Mouse (Mus musculus) ES-Bruce4 (cell line): ENCODE measurements around the gene Miox.

Experiments
- CTCF ChIP-seq: IDR thresholded peaks from one replicate; pipeline ENCODE4 v1.8.1; 2011; ENCODE audit warnings: low read depth, low read length
- POLR2A ChIP-seq: IDR thresholded peaks from one replicate; pipeline ENCODE4 v1.8.1; 2011; ENCODE audit warnings: low read length; ENCODE audit not compliant: insufficient read depth

- TF ChIP-seq CTCF (no peak), POLR2A (peak; percentile 34)
These were observed 11.3 kb upstream of the Miox start, which contains the start of gene Adm2 for GRCm38 (mm10) chr15:89322670-89323522.
